Mouse (Mus musculus): ENCODE results near the gene Slc22a14. TPM values are rescaled to one million over a fixed set of nuclear protein-coding genes. Genes with fewer than 3 reads are reported as not detected.

The Slc22a14 gene
- polyA plus RNA-seq, 1 experiment from 2014 or later, result 0.12 TPM

DNA sequence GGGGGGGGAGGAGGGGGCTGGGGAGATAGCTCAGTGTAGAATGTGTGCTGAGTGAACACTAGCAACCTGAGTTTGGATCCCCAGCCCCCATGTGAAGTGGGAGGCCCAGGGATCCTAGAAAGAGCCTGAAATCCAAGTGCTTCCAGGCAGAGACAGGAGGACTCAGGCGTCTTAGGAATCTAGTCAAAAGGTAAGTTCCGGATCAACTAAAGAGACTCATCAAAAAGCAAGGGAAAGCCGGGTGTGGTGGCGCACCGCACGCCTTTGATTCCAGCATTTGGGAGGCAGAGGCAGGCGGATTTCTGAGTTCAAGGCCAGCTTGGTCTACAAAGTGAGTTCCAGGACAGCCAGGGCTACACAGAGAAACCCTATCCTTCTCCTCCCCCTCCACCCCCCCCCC lies 44.9 kb downstream of the Slc22a14 start:
- Histone ChIP-seq H3K4me3 (ENCODE audit: low read length) (peak overlapping the region; percentile 88; the same call in 1 of the 2 replicates), H3K9ac (replicated peaks; ENCODE audit: low read length) (no peak overlapping the region), H3K4me1 (ENCODE audit: insufficient read depth, low read length) (peaks cover 15% of the 10 kb centered on the region), H3K4me2 (replicated peaks; ENCODE audit: low read depth, low read length) (peak overlapping the region; percentile 89), H3K27ac (ENCODE audit: low read length) (no peak overlapping the region), H3K9me3 (ENCODE audit: low read length) (no peaks in the 10 kb centered on the region), H3K36me3 (ENCODE audit: insufficient read depth, low read length) (0 out of 2 replicates have a peak, but pooled peaks cover 2% of the 10 kb centered on the region), H3K27me3 (ENCODE audit: insufficient read depth, low read length) (no peaks in the 10 kb centered on the region)
- ATAC-seq (ENCODE audit: low FRiP score, low TSS enrichment), result no peak
- WGBS, result 85% methylated on average over 7 of the region's 7 CpGs

DNA sequence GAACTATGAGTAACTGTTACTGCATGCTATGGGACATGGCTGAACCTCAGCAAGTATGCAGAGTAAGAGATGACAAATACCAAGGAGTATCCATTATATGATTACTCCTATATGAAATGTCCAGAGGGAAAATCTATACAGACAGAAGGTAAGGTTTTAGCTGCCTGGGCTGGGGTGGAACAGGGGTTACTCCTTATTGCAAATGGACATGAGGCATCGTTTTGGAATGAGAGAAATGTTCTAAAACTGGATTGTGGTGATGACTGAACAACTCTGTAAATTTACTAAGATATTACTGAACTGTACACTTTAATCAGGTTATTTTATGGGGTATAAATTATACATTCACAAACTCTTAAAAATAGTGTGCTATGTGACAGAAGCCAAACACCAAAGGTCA lies 46.5 kb downstream of the Slc22a14 start:
- Histone ChIP-seq H3K36me3 (ENCODE audit: insufficient read depth, low read length) (0 out of 2 replicates have a peak, but pooled peaks cover 2% of the 10 kb centered on the region), H3K4me3 (ENCODE audit: low read length) (no peak overlapping the region), H3K4me1 (ENCODE audit: insufficient read depth, low read length) (peaks cover 15% of the 10 kb centered on the region), H3K27ac (ENCODE audit: low read length) (no peak overlapping the region), H3K27me3 (ENCODE audit: insufficient read depth, low read length) (no peaks in the 10 kb centered on the region), H3K9ac (replicated peaks; ENCODE audit: low read length) (no peak overlapping the region), H3K4me2 (replicated peaks; ENCODE audit: low read depth, low read length) (no peak overlapping the region), H3K9me3 (ENCODE audit: low read length) (no peaks in the 10 kb centered on the region)
- no peak for ATAC-seq (ENCODE audit: low FRiP score, low TSS enrichment)
- 97% methylated on average over 1 of the region's 1 CpGs for WGBS

DNA sequence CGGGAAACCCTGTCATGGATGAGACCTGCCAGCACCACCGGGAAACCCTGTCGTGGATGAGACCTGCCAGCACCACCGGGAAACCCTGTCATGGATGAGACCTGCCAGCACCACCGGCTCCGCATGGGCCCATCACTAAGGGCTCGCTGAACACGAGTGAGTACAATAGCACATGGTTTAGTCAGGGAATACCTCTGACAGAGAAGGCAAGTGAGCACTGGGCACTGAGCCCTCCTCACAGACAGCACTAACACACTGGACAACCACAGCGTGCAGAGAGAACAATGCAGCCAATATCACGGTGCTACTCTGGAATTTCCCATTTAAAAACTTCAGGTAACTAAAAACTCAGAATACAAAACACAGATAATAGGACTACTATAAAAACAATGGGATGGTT lies 52.3 kb downstream of the Slc22a14 start:
- 92% methylated on average over 10 of the region's 10 CpGs for WGBS
- Histone ChIP-seq H3K9me3 (ENCODE audit: low read length) (no peaks in the 10 kb centered on the region), H3K4me1 (ENCODE audit: insufficient read depth, low read length) (no peaks in the 10 kb centered on the region), H3K9ac (replicated peaks; ENCODE audit: low read length) (no peak overlapping the region), H3K4me3 (ENCODE audit: low read length) (no peak overlapping the region), H3K27ac (ENCODE audit: low read length) (no peak overlapping the region), H3K4me2 (replicated peaks; ENCODE audit: low read depth, low read length) (no peak overlapping the region), H3K36me3 (ENCODE audit: insufficient read depth, low read length) (0 out of 2 replicates have a peak, but pooled peaks cover 2% of the 10 kb centered on the region), H3K27me3 (ENCODE audit: insufficient read depth, low read length) (no peaks in the 10 kb centered on the region)
- ATAC-seq (ENCODE audit: low FRiP score, low TSS enrichment), result no peak

DNA sequence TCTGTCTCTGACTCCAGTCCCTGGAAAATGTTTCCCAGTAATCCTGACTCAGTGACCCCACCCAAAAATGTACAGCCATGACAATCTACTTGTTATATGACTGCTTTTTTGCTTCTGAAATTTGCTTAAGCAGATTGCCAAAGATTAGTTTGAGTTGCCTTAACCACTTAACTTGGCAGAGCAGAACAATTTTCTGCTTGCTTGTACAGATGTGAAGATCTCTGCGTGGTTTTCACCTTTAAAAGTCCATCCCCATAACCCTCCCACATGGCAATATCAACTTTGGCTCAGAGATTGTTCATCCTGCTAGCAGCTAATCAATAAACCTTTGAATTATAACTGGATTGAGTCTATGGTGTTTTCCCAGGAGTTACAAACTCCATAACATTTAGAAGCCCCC lies 56.3 kb downstream of the Slc22a14 start:
- Histone ChIP-seq H3K4me1 (ENCODE audit: insufficient read depth, low read length) (no peaks in the 10 kb centered on the region), H3K4me3 (ENCODE audit: low read length) (no peak overlapping the region), H3K27me3 (ENCODE audit: insufficient read depth, low read length) (no peaks in the 10 kb centered on the region), H3K4me2 (replicated peaks; ENCODE audit: low read depth, low read length) (no peak overlapping the region), H3K27ac (ENCODE audit: low read length) (no peak overlapping the region), H3K36me3 (ENCODE audit: insufficient read depth, low read length) (no peaks in the 10 kb centered on the region), H3K9ac (replicated peaks; ENCODE audit: low read length) (no peak overlapping the region), H3K9me3 (ENCODE audit: low read length) (no peaks in the 10 kb centered on the region)
- 91% methylated on average over 1 of the region's 1 CpGs for WGBS
- no peak for ATAC-seq (ENCODE audit: low FRiP score, low TSS enrichment)

DNA sequence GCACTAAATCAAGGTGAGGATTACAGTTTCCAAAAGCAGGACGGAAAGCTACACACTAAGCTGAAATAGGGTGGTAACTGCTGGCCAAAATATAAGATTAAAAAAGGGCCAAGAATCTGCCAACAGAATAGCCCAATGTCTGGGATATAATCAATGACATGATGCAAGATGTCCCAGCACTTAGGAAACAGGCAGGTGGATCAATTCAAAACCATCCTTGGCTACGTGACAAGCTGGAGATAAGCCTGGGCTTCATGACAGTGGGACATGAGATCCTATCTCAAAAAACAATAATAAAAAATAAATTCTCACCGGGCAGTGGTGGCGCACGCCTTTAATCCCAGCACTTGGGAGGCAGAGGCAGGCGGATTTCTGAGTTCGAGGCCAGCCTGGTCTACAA lies 59.5 kb downstream of the Slc22a14 start:
- H3K27ac ChIP-seq (ENCODE audit: low read length), result no peak overlapping the region
- no peak overlapping the region for H3K4me2 ChIP-seq (replicated peaks; ENCODE audit: low read depth, low read length)
- 92% methylated on average over 7 of the region's 7 CpGs for WGBS
- no peak overlapping the region for H3K9ac ChIP-seq (replicated peaks; ENCODE audit: low read length)
- no peak overlapping the region for H3K4me3 ChIP-seq (ENCODE audit: low read length)
- H3K36me3 ChIP-seq (ENCODE audit: insufficient read depth, low read length), result peaks cover 13% of the 10 kb centered on the region; the same call in 1 of the 2 replicates
- no peaks in the 10 kb centered on the region for H3K9me3 ChIP-seq (ENCODE audit: low read length)
- H3K4me1 ChIP-seq (ENCODE audit: insufficient read depth, low read length), result no peaks in the 10 kb centered on the region
- no peak for ATAC-seq (ENCODE audit: low FRiP score, low TSS enrichment)
- H3K27me3 ChIP-seq (ENCODE audit: insufficient read depth, low read length), result no peaks in the 10 kb centered on the region

DNA sequence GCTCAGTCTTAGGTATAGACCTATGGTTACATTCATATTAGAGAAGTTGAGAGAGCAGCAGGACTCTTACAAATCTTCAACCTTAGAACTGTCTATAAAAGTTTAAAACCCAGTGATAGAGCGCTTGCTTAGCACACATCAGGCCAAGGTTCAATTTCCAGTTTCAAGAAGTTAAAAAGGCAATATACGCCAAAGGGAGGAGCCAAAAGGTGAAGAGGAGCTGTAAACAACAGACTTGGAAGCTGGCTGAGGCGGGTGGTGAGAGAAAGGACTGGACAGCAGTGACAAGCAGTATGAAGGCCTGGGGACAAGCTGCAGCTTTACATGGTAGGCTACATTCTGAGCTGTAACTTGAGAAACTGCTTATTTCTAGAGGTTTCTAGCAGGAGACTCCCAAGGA lies 66.8 kb downstream of the Slc22a14 start:
- Histone ChIP-seq H3K4me3 (ENCODE audit: low read length) (no peak overlapping the region), H3K27me3 (ENCODE audit: insufficient read depth, low read length) (no peaks in the 10 kb centered on the region), H3K36me3 (ENCODE audit: insufficient read depth, low read length) (peaks cover 13% of the 10 kb centered on the region; the same call in 1 of the 2 replicates), H3K4me2 (replicated peaks; ENCODE audit: low read depth, low read length) (no peak overlapping the region), H3K9me3 (ENCODE audit: low read length) (no peaks in the 10 kb centered on the region), H3K4me1 (ENCODE audit: insufficient read depth, low read length) (no peaks in the 10 kb centered on the region), H3K9ac (replicated peaks; ENCODE audit: low read length) (no peak overlapping the region), H3K27ac (ENCODE audit: low read length) (no peak overlapping the region)
- ATAC-seq (ENCODE audit: low FRiP score, low TSS enrichment), result no peak
- WGBS, result 71% methylated on average over 3 of the region's 3 CpGs

DNA sequence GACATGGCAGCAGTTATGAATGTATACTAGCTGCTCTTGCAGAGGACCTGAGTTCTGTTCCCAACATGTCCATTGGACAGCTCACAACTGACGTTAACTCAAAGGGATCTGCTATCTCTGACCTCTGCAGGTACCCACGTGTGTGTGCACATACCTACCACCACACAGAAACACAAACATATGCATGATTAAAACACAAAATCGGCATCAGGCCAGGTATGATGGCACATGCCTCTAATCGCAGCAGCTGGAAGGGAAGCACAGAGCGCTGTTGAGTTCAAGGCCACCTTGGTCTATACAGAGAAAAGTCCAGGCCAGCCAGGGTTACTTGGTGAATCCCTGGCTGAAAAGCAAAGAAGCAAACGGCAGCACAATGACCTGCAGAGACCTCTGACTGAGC lies 67.7 kb downstream of the Slc22a14 start:
- no peaks in the 10 kb centered on the region for H3K9me3 ChIP-seq (ENCODE audit: low read length)
- no peak overlapping the region for H3K27ac ChIP-seq (ENCODE audit: low read length)
- H3K9ac ChIP-seq (replicated peaks; ENCODE audit: low read length), result no peak overlapping the region
- peaks cover 13% of the 10 kb centered on the region; the same call in 1 of the 2 replicates for H3K36me3 ChIP-seq (ENCODE audit: insufficient read depth, low read length)
- no peaks in the 10 kb centered on the region for H3K27me3 ChIP-seq (ENCODE audit: insufficient read depth, low read length)
- no peak for ATAC-seq (ENCODE audit: low FRiP score, low TSS enrichment)
- H3K4me2 ChIP-seq (replicated peaks; ENCODE audit: low read depth, low read length), result no peak overlapping the region
- WGBS, result 87% methylated on average over 6 of the region's 6 CpGs
- no peak overlapping the region for H3K4me3 ChIP-seq (ENCODE audit: low read length)
- no peaks in the 10 kb centered on the region for H3K4me1 ChIP-seq (ENCODE audit: insufficient read depth, low read length)

DNA sequence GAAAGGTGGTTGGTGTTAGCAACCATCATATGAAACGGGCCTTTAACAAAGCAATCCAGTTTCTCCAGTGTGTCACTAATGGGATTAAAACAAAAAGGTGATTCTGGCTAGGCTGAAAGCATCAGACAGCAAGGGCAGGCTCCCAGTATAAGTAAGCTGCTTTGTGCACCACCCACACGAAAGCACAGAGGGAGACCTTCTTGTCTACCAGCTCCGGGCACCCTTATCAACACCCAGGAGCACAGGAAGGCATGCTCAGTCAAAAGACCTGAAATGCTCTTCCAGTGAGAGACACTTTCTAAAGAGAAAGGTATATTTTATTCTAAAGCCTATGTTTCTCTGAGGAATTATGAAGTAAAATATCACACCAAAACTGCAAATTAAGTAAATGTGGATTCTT lies 74.6 kb downstream of the Slc22a14 start:
- Histone ChIP-seq H3K4me2 (replicated peaks; ENCODE audit: low read depth, low read length) (no peak overlapping the region), H3K4me1 (ENCODE audit: insufficient read depth, low read length) (no peaks in the 10 kb centered on the region), H3K9me3 (ENCODE audit: low read length) (no peaks in the 10 kb centered on the region), H3K27ac (ENCODE audit: low read length) (no peak overlapping the region), H3K36me3 (ENCODE audit: insufficient read depth, low read length) (peaks cover 7% of the 10 kb centered on the region; the same call in 1 of the 2 replicates), H3K4me3 (ENCODE audit: low read length) (no peak overlapping the region), H3K27me3 (ENCODE audit: insufficient read depth, low read length) (no peaks in the 10 kb centered on the region), H3K9ac (replicated peaks; ENCODE audit: low read length) (no peak overlapping the region)
- no peak for ATAC-seq (ENCODE audit: low FRiP score, low TSS enrichment)
- WGBS, result 93% methylated on average over 3 of the region's 3 CpGs

DNA sequence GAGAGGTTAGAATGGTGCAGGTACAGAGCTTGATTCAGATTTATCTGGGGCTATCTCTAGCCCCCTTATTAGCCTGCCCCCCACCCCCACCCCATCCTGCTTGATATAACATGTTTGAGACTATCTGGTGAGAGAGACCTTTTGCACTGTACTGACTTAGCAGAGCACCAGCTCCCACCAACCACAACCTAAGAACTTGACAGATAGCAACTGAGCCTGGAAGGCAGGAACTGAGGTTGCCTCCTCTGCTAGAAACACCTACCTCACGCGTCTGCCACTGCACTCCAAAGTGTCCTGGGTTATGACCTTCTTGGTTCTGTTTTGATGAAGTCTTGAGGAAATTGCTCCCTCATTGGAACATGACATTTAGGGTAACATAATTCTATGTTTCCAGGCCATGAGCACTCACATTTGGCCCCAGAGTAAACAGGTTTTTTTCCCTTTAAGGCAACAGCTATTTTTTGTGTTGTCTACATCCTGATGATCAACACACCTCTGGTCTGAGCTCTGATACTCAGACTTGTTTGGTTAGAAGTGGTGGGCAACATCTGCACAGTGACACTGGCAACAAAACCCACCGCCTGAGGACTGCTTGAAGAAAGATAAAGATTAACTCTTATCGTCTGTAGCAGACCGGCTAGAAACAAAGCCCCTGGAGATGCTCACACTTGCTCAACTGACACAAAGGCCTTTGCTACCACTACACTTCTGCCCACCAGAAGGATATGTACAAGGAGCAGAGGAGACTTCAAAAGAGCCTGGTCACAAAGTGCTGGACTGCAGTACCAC lies 84.3 kb downstream of the Slc22a14 start:
- WGBS, result 83% methylated on average over 5 of the region's 5 CpGs
- Histone ChIP-seq H3K27me3 (ENCODE audit: insufficient read depth, low read length) (no peaks in the 10 kb centered on the region), H3K4me2 (replicated peaks; ENCODE audit: low read depth, low read length) (no peak overlapping the region), H3K4me1 (ENCODE audit: insufficient read depth, low read length) (no peaks in the 10 kb centered on the region), H3K9me3 (ENCODE audit: low read length) (no peaks in the 10 kb centered on the region), H3K36me3 (ENCODE audit: insufficient read depth, low read length) (0 out of 2 replicates have a peak, but pooled peaks cover 7% of the 10 kb centered on the region), H3K27ac (ENCODE audit: low read length) (no peak overlapping the region), H3K4me3 (ENCODE audit: low read length) (no peak overlapping the region), H3K9ac (replicated peaks; ENCODE audit: low read length) (no peak overlapping the region)
- ATAC-seq (ENCODE audit: low FRiP score, low TSS enrichment), result no peak

DNA sequence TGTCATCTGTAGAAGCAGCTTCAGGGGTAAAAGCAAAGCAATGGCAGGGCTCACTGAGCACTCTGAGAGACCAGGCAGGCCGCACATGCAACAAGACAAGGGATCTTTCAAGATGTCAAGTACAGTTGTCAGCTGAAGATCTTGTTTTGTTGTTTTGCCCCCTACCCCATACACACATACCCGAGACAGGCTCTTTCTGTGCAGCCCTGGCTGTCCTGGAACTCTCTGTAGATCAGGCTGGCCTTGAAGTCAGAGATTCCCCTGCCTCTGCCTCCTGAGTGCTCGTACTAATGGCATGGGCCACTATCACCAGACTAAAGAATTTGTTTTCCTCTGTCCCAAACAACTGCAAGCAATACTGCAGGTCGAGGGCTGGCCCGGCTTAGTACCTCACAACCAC lies 87.3 kb downstream of the Slc22a14 start:
- Histone ChIP-seq H3K4me2 (replicated peaks; ENCODE audit: low read depth, low read length) (no peak overlapping the region), H3K27me3 (ENCODE audit: insufficient read depth, low read length) (no peaks in the 10 kb centered on the region), H3K9ac (replicated peaks; ENCODE audit: low read length) (no peak overlapping the region), H3K27ac (ENCODE audit: low read length) (no peak overlapping the region), H3K36me3 (ENCODE audit: insufficient read depth, low read length) (0 out of 2 replicates have a peak, but pooled peaks cover 7% of the 10 kb centered on the region), H3K4me3 (ENCODE audit: low read length) (no peak overlapping the region), H3K4me1 (ENCODE audit: insufficient read depth, low read length) (no peaks in the 10 kb centered on the region), H3K9me3 (ENCODE audit: low read length) (no peaks in the 10 kb centered on the region)
- no peak for ATAC-seq (ENCODE audit: low FRiP score, low TSS enrichment)
- 93% methylated on average over 5 of the region's 5 CpGs for WGBS

All from kidney, embryonic 16.5 days (tissue).